Mouse (Mus musculus): ENCODE measurements around the gene Mrps25. TPM values are rescaled to one million over a fixed set of nuclear protein-coding genes. Genes with fewer than 3 reads are reported as not detected.

Gene Mrps25
- total RNA-seq, 1 experiment: 83.2 TPM

DNA sequence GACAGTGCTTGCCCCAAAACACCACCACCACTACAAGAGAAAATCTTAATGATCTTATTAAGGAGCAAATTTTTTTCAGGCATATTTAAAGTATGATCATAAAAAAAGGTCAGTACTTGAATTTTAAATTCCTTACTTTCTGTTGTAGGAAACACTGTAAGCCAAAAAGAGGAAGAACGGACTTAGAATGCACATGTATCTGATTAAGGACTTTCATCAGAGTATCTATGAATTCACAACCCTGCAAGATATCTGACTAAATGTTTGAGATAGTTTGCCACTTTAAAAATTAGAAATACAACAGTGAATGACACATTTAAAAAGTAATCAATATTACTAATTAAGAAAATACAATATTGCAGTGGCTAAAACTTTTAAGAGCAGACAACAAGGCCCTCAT is 7.4 kb downstream of the Mrps25 start:
- no peak overlapping the region for H3K4me3 ChIP-seq (ENCODE audit: insufficient read depth in 1 of 2, low read depth in 1 of 2, low read length in 2 of 2, poor library complexity in 1 of 2, severe bottlenecking in 1 of 2)
- H3K9ac ChIP-seq (ENCODE audit: insufficient read depth, low read depth, low read length, poor library complexity, severe bottlenecking): no peak overlapping the region
- H3K27ac ChIP-seq (ENCODE audit: insufficient read depth, low read depth, low read length, poor library complexity, severe bottlenecking): no peak overlapping the region
- in situ Hi-C loops (cut with MboI; ENCODE audit: low sequenced_read_pairs in 2 of 2, unreplicated experiment in 2 of 2): no loop called here
- H3K4me1 ChIP-seq (ENCODE audit: control insufficient read depth in 2 of 2, insufficient read depth in 2 of 2, low read length in 2 of 2, poor library complexity in 1 of 2): no peaks in the 10 kb centered on the region
- no peak for DNase-seq (ENCODE audit: low read depth, low spot score)
- H3K36me3 ChIP-seq (ENCODE audit: control insufficient read depth, insufficient read depth, low read length, poor library complexity, severe bottlenecking): peaks cover 35% of the 10 kb centered on the region
- H3K9me3 ChIP-seq (ENCODE audit: control insufficient read depth, insufficient read depth, low read depth, low read length): no peaks in the 10 kb centered on the region
- no peak for TF ChIP-seq ZNF384 (IDR thresholded peaks at IDR 0.05; ENCODE audit: low read depth, low read length)

DNA sequence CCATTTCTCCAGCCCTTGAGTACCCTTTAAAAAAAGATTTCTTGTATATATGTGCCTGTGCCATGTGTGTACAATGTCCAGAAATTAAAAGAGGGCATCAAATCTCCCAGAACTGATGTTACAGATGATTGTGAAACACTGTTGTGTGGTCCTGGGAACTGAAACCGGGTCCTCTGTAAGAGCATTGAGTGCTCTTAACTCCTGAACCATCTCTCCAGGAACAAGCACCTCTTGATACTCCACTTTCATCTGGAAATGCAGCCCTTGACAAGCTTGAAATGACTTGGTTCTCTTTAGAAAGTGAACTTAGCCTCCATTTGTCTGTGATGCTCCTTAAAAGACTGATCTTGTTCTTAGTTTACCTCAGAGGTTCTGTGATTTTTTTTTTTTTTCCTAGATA is 21.1 kb downstream of the Mrps25 start:
- no peaks in the 10 kb centered on the region for H3K9me3 ChIP-seq (ENCODE audit: control insufficient read depth, insufficient read depth, low read depth, low read length)
- no peak for DNase-seq (ENCODE audit: low read depth, low spot score)
- TF ChIP-seq ZNF384 (IDR thresholded peaks at IDR 0.05; ENCODE audit: low read depth, low read length) (no peak), HCFC1 (IDR thresholded peaks at IDR 0.05; ENCODE audit: borderline replicate concordance, insufficient read depth, low read length) (no peak), CHD2 (IDR thresholded peaks at IDR 0.05; ENCODE audit: low read depth, low read length) (no peak), ZC3H11A (IDR thresholded peaks at IDR 0.05; ENCODE audit: borderline replicate concordance, low read depth, low read length) (no peak), MAFK (IDR thresholded peaks at IDR 0.05; ENCODE audit: insufficient read depth, low read depth, low read length) (no peak)
- H3K4me3 ChIP-seq (ENCODE audit: insufficient read depth in 1 of 2, low read depth in 1 of 2, low read length in 2 of 2, poor library complexity in 1 of 2, severe bottlenecking in 1 of 2): no peak overlapping the region
- in situ Hi-C loops (cut with MboI; ENCODE audit: low sequenced_read_pairs in 2 of 2, unreplicated experiment in 2 of 2): no loop called here
- H3K27ac ChIP-seq (ENCODE audit: insufficient read depth, low read depth, low read length, poor library complexity, severe bottlenecking): no peak overlapping the region
- no peaks in the 10 kb centered on the region; a peak in 1 of 4 replicates for H3K4me1 ChIP-seq (ENCODE audit: control insufficient read depth in 2 of 2, insufficient read depth in 2 of 2, low read length in 2 of 2, poor library complexity in 1 of 2)
- H3K9ac ChIP-seq (ENCODE audit: insufficient read depth, low read depth, low read length, poor library complexity, severe bottlenecking): no peak overlapping the region
- peaks cover 33% of the 10 kb centered on the region for H3K36me3 ChIP-seq (ENCODE audit: control insufficient read depth, insufficient read depth, low read length, poor library complexity, severe bottlenecking)

DNA sequence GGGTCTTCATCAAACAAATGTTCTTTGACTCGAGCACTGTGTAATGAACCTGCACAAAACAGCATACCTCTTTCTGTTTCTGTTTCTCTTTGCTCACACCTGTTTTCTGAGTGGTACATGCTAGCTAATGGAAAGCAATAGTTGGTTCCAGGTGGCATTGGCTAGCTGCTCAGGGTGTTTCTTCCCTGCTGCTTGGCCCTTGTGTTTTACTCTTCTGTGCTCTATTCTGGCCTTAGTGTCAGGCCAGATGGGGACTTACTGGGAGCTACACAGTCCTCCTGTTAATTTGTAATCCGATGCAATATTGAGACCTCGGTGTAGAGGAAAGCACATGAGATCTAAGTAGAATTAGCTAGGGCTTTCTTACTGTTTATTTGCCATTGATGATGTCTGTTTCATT is 25.0 kb downstream of the Mrps25 start:
- TF ChIP-seq ZC3H11A (IDR thresholded peaks at IDR 0.05; ENCODE audit: borderline replicate concordance, low read depth, low read length): no peak
- TF ChIP-seq CHD2 (IDR thresholded peaks at IDR 0.05; ENCODE audit: low read depth, low read length): no peak
- TF ChIP-seq ZNF384 (IDR thresholded peaks at IDR 0.05; ENCODE audit: low read depth, low read length): no peak
- TF ChIP-seq HCFC1 (IDR thresholded peaks at IDR 0.05; ENCODE audit: borderline replicate concordance, insufficient read depth, low read length): no peak
- no peak for TF ChIP-seq MAFK (IDR thresholded peaks at IDR 0.05; ENCODE audit: insufficient read depth, low read depth, low read length)
- no peak overlapping the region for H3K27ac ChIP-seq (ENCODE audit: insufficient read depth, low read depth, low read length, poor library complexity, severe bottlenecking)
- H3K4me3 ChIP-seq (ENCODE audit: insufficient read depth in 1 of 2, low read depth in 1 of 2, low read length in 2 of 2, poor library complexity in 1 of 2, severe bottlenecking in 1 of 2): no peak overlapping the region
- no peak overlapping the region for H3K9ac ChIP-seq (ENCODE audit: insufficient read depth, low read depth, low read length, poor library complexity, severe bottlenecking)
- no peak for DNase-seq (ENCODE audit: low read depth, low spot score)
- no peaks in the 10 kb centered on the region for H3K4me1 ChIP-seq (ENCODE audit: control insufficient read depth in 2 of 2, insufficient read depth in 2 of 2, low read length in 2 of 2, poor library complexity in 1 of 2)
- H3K36me3 ChIP-seq (ENCODE audit: control insufficient read depth, insufficient read depth, low read length, poor library complexity, severe bottlenecking): peaks cover 32% of the 10 kb centered on the region
- H3K9me3 ChIP-seq (ENCODE audit: control insufficient read depth, insufficient read depth, low read depth, low read length): no peaks in the 10 kb centered on the region
- in situ Hi-C loops (cut with MboI; ENCODE audit: low sequenced_read_pairs in 2 of 2, unreplicated experiment in 2 of 2): no loop called here

DNA sequence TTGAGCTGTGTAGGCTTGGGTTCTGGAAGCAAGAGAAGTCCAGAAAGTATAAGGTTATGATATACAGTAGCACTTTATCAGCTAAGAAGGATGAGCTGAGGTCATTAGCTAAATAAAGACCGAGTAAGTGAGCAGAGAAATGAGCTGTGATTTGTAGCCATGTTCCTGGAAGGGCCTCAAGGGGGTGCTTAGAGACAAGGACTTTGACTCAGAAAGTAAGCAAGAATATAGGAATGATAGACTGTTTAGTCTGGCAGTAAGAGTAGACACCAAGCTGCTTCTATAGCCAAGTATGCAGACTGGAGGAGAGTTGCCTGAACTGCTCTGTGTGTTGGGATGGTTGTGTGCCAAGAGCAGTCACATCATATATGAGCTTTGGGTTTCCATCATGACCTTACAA is 30.1 kb downstream of the Mrps25 start:
- TF ChIP-seq CHD2 (IDR thresholded peaks at IDR 0.05; ENCODE audit: low read depth, low read length) (no peak), HCFC1 (IDR thresholded peaks at IDR 0.05; ENCODE audit: borderline replicate concordance, insufficient read depth, low read length) (no peak), ZNF384 (IDR thresholded peaks at IDR 0.05; ENCODE audit: low read depth, low read length) (no peak), ZC3H11A (IDR thresholded peaks at IDR 0.05; ENCODE audit: borderline replicate concordance, low read depth, low read length) (no peak), MAFK (IDR thresholded peaks at IDR 0.05; ENCODE audit: insufficient read depth, low read depth, low read length) (no peak)
- H3K36me3 ChIP-seq (ENCODE audit: control insufficient read depth, insufficient read depth, low read length, poor library complexity, severe bottlenecking): peaks cover 16% of the 10 kb centered on the region
- in situ Hi-C loops (cut with MboI; ENCODE audit: low sequenced_read_pairs in 2 of 2, unreplicated experiment in 2 of 2): no loop called here
- no peaks in the 10 kb centered on the region for H3K4me1 ChIP-seq (ENCODE audit: control insufficient read depth in 2 of 2, insufficient read depth in 2 of 2, low read length in 2 of 2, poor library complexity in 1 of 2)
- no peak overlapping the region for H3K4me3 ChIP-seq (ENCODE audit: insufficient read depth in 1 of 2, low read depth in 1 of 2, low read length in 2 of 2, poor library complexity in 1 of 2, severe bottlenecking in 1 of 2)
- H3K9me3 ChIP-seq (ENCODE audit: control insufficient read depth, insufficient read depth, low read depth, low read length): no peaks in the 10 kb centered on the region
- no peak overlapping the region for H3K27ac ChIP-seq (ENCODE audit: insufficient read depth, low read depth, low read length, poor library complexity, severe bottlenecking)
- no peak overlapping the region for H3K9ac ChIP-seq (ENCODE audit: insufficient read depth, low read depth, low read length, poor library complexity, severe bottlenecking)
- DNase-seq (ENCODE audit: low read depth, low spot score): no peak

DNA sequence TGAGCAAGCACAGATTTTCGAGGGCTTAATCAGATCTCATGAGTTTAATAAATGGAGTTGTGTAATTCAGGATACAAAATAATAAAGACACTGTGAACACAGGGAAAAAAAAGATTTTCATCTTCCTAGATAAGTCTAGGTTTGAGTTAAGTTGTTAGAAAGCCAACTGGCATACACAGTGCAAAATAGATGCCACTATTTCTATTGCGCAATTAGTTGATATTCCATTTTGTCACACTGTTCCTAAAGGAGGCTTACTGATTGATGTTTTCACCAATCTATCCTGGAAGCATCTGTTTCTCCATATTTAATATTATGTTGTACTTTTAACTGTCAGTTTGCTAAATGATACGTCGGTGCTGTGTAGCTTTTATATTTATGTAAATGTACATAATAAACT is 38.0 kb downstream of the Mrps25 start:
- no peak for DNase-seq (ENCODE audit: low read depth, low spot score)
- Histone ChIP-seq H3K27ac (ENCODE audit: insufficient read depth, low read depth, low read length, poor library complexity, severe bottlenecking) (no peak overlapping the region), H3K4me1 (ENCODE audit: control insufficient read depth in 2 of 2, insufficient read depth in 2 of 2, low read length in 2 of 2, poor library complexity in 1 of 2) (no peaks in the 10 kb centered on the region), H3K9ac (ENCODE audit: insufficient read depth, low read depth, low read length, poor library complexity, severe bottlenecking) (no peak overlapping the region), H3K9me3 (ENCODE audit: control insufficient read depth, insufficient read depth, low read depth, low read length) (no peaks in the 10 kb centered on the region), H3K36me3 (ENCODE audit: control insufficient read depth, insufficient read depth, low read length, poor library complexity, severe bottlenecking) (peaks cover 2% of the 10 kb centered on the region; the same call in 1 of the 2 replicates), H3K4me3 (ENCODE audit: insufficient read depth in 1 of 2, low read depth in 1 of 2, low read length in 2 of 2, poor library complexity in 1 of 2, severe bottlenecking in 1 of 2) (no peak overlapping the region)
- in situ Hi-C loops (cut with MboI; ENCODE audit: low sequenced_read_pairs in 2 of 2, unreplicated experiment in 2 of 2): no loop called here
- TF ChIP-seq CHD2 (IDR thresholded peaks at IDR 0.05; ENCODE audit: low read depth, low read length) (no peak), MAFK (IDR thresholded peaks at IDR 0.05; ENCODE audit: insufficient read depth, low read depth, low read length) (no peak)
